Mouse (Mus musculus): ENCODE results near the gene Aco2. TPM values are rescaled to one million over a fixed set of nuclear protein-coding genes. Genes with fewer than 3 reads are reported as not detected.
A peak's percentile ranks its signal among the peaks of the same experiment; 100 is the strongest.

Gene Aco2
- total and polyA plus RNA-seq, 3 experiments, result 1,810 to 2,215 (median 2,076) TPM

DNA sequence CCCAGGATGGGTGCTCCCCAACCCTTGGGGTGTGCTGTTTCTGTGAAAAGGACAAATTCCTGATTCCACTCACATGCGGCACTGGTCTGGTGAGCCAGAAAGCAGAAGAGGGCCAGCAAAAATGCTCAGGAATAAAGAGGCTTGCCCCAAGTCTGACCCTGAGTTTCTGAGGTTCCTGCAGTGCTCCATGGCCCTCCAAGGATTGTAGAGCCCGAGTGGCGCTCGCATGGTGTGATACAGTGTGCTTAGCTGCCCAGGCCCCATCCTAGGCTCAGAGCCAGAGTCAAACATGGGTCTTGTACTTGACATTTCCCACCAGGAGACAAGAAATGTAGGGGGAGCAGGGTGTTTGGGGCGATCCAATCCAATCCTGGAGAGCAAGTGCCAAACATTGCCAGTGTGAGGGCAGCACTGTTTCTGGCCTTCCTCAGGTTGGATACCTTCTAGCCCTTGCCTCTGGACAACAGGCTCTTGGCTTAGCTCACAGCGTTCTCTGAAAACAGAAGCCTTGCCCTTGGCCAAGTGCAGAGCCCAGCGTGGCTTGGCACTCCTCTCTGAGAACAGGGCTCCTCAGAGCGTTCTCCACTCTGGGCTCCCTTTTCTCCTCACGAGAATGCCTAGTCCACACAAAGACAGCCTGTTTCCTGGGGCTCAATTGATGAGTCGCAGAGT lies 48.6 kb downstream of the Aco2 start:
- Histone ChIP-seq H3K27ac (no peak overlapping the region), H3K4me3 (no peak overlapping the region), H3K79me2 (replicated peaks; ENCODE audit: control insufficient read depth, insufficient read depth, low read length) (no peaks in the 10 kb centered on the region), H3K36me3 (ENCODE audit: control insufficient read depth, insufficient read depth, low read length) (no peaks in the 10 kb centered on the region), H3K4me1 (ENCODE audit: control insufficient read depth, insufficient read depth, low read length) (peaks cover 5% of the 10 kb centered on the region), H3K9ac (ENCODE audit: low read depth, low read length) (no peak overlapping the region), H3K27me3 (ENCODE audit: control insufficient read depth, insufficient read depth, low read length) (no peaks in the 10 kb centered on the region)
- WGBS, result 73% methylated on average over 10 of the region's 10 CpGs
- TF ChIP-seq EP300 (IDR thresholded peaks at IDR 0.05; ENCODE audit: insufficient read depth, low read depth, low read length) (no peak), POLR2A (IDR thresholded peaks at IDR 0.05; ENCODE audit: insufficient read depth, low read depth, low read length) (no peak), CTCF (IDR thresholded peaks at IDR 0.05) (no peak)
- intact Hi-C loops (cut with DNase I), result loop anchor here (10.0 kb wide), 1 partner anchor 204 kb away; the partner anchor contains the start of gene Ccdc134
- no peak for DNase-seq

DNA sequence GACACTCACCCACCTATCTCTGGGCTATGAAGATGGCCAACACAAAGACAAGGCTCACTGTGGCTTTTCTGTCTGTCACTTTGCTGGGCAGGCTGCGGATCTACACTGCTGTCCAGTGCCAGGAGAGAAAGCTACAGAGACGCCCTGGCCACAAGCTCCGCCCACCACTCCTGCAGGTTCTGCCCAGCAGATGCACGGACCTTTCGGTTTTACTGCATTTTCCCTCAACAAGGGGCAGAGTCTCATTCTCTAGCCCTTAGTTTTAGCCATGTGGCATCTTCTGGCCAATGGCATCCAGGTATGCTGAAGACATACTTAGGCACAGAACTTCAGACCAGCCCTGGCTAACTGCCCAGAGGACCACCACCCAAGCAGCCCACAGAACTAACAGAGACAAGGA lies 49.1 kb downstream of the Aco2 start:
- Histone ChIP-seq H3K27ac (no peak overlapping the region), H3K4me1 (ENCODE audit: control insufficient read depth, insufficient read depth, low read length) (peaks cover 5% of the 10 kb centered on the region), H3K4me3 (no peak overlapping the region), H3K27me3 (ENCODE audit: control insufficient read depth, insufficient read depth, low read length) (no peaks in the 10 kb centered on the region), H3K9ac (ENCODE audit: low read depth, low read length) (no peak overlapping the region), H3K36me3 (ENCODE audit: control insufficient read depth, insufficient read depth, low read length) (no peaks in the 10 kb centered on the region), H3K79me2 (replicated peaks; ENCODE audit: control insufficient read depth, insufficient read depth, low read length) (no peaks in the 10 kb centered on the region)
- TF ChIP-seq EP300 (IDR thresholded peaks at IDR 0.05; ENCODE audit: insufficient read depth, low read depth, low read length) (no peak), CTCF (IDR thresholded peaks at IDR 0.05) (no peak), POLR2A (IDR thresholded peaks at IDR 0.05; ENCODE audit: insufficient read depth, low read depth, low read length) (no peak)
- DNase-seq, result no peak
- intact Hi-C loops (cut with DNase I), result loop anchor here (10.0 kb wide), 1 partner anchor 204 kb away; the partner anchor contains the start of gene Ccdc134
- 58% methylated on average over 5 of the region's 5 CpGs for WGBS

DNA sequence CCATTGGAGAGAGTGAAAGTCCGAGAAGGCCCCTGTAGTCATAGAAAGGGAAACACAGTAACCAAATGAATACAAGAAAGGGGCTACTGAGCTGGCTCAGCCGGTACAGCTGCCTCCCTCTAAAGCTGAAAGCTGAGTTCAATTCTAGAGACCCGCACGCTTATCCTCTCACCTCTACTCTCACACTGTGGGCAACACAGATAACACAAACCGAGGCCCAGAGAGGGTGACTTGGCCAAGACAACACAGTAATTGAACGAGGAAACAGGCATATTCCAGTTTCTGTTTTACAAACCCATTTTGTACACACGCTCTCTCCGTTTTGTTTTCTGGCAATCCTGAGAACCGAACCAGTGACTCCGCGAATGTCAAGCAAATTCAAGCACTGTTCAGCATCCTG lies 52.8 kb downstream of the Aco2 start:
- 85% methylated on average over 11 of the region's 11 CpGs for WGBS

DNA sequence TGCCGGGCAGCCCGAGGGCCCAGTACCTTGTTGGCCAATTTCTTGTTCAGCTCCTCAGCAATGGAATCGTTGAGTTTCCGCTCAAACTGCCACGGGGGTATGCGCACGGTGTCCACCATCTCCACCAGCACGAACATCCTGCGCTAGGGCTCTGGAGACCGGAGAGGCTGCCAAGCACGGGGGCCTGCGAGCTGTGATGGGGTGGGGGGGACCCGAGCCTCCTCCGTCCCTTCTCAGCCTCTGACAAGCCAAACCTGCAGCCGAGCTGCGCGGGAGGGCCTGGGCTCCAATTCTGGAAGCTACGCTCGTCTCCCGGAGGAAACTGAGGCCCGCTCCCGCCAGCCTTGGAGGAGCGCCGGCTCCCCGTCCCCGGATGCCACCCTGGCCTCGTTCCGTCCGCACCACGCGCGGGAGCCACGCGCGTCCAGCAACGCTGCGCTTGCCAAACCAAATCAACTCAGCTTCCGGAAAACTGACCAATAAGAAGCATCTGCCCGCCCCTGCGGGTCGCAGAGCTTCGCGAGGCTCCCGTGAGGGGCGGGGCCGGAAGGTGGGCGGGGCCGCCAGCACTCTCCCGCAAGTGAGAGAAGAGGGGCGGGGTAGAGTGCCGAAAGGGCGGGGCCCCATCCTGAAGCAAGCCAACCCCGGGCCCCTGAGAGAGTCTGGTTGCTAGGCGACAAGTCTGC lies 53.8 kb downstream of the Aco2 start, which contains the start of gene Polr3h:
TSS of gene Polr3h (minus strand) at position 481 of the 686 bp plus-strand sequence.
- H3K27ac ChIP-seq, result peak within 1 kb of the TSS; percentile 53

More for the DNA sequence above, 52.8 kb downstream of the Aco2 start:
- TF ChIP-seq CTCF (IDR thresholded peaks at IDR 0.05) (no peak), POLR2A (IDR thresholded peaks at IDR 0.05; ENCODE audit: insufficient read depth, low read depth, low read length) (no peak)
- Histone ChIP-seq H3K79me2 (replicated peaks; ENCODE audit: control insufficient read depth, insufficient read depth, low read length) (no peaks in the 10 kb centered on the region), H3K4me1 (ENCODE audit: control insufficient read depth, insufficient read depth, low read length) (peaks cover 7% of the 10 kb centered on the region), H3K27me3 (ENCODE audit: control insufficient read depth, insufficient read depth, low read length) (no peaks in the 10 kb centered on the region), H3K4me3 (peak overlapping the region; percentile 66; the same call in 1 of the 2 replicates), H3K9ac (ENCODE audit: low read depth, low read length) (no peak overlapping the region), H3K27ac (no peak overlapping the region), H3K36me3 (ENCODE audit: control insufficient read depth, insufficient read depth, low read length) (no peaks in the 10 kb centered on the region)
- intact Hi-C loops (cut with DNase I), result loop anchor here (2.0 to 10.0 kb wide), 2 partner anchors 54 to 200 kb away; partner anchors contain the start of genes Ccdc134 and Phf5a
- no peak for DNase-seq

DNA sequence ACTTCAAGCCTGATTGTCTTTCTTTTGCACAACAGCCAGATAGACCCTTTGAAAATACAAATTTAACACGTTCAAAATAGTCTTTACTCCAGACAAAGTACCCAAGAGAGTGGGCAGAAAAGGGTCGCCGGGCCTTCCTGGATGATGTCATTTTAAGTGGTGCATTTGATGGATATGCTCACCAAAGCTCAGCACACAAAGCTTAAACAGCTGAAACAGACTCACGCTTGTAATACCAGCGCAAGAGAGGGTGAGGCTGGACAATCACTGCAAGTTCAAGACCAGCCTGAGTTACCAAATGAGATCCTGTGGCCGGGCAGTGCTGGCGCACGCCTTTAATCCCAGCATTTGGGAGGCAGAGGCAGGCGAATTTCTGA lies 54.3 kb downstream of the Aco2 start:
- Histone ChIP-seq H3K9ac (ENCODE audit: low read depth, low read length) (no peak overlapping the region), H3K4me1 (ENCODE audit: control insufficient read depth, insufficient read depth, low read length) (peaks cover 6% of the 10 kb centered on the region), H3K27me3 (ENCODE audit: control insufficient read depth, insufficient read depth, low read length) (no peaks in the 10 kb centered on the region), H3K36me3 (ENCODE audit: control insufficient read depth, insufficient read depth, low read length) (no peaks in the 10 kb centered on the region), H3K4me3 (no peak overlapping the region; the same call in 1 of the 2 replicates), H3K79me2 (replicated peaks; ENCODE audit: control insufficient read depth, insufficient read depth, low read length) (no peaks in the 10 kb centered on the region), H3K27ac (no peak overlapping the region)
- DNase-seq, result no peak
- TF ChIP-seq POLR2A (IDR thresholded peaks at IDR 0.05; ENCODE audit: insufficient read depth, low read depth, low read length) (no peak), CTCF (IDR thresholded peaks at IDR 0.05) (no peak), EP300 (IDR thresholded peaks at IDR 0.05; ENCODE audit: insufficient read depth, low read depth, low read length) (no peak)
- intact Hi-C loops (cut with DNase I), result loop anchor here (1.0 to 10.0 kb wide), 2 partner anchors 34 to 198 kb away; partner anchors contain the start of genes Ccdc134 and Pmm1
- WGBS, result 41% methylated on average over 9 of the region's 9 CpGs

More for the DNA sequence above, 53.8 kb downstream of the Aco2 start, which contains the start of gene Polr3h:
- peak; percentile 94 to 95 for DNase-seq
- intact Hi-C loops (cut with DNase I), result loop anchor here (1.0 to 10.0 kb wide), 3 partner anchors 34 to 199 kb away; partner anchors contain the start of genes Ccdc134, Phf5a and Pmm1
- Histone ChIP-seq H3K27me3 (ENCODE audit: control insufficient read depth, insufficient read depth, low read length) (no peaks in the 10 kb centered on the region), H3K36me3 (ENCODE audit: control insufficient read depth, insufficient read depth, low read length) (no peaks in the 10 kb centered on the region), H3K4me3 (peak within 1 kb of the TSS; percentile 66), H3K9ac (ENCODE audit: low read depth, low read length) (peak within 1 kb of the TSS; percentile 73), H3K4me1 (ENCODE audit: control insufficient read depth, insufficient read depth, low read length) (peaks cover 6% of the 10 kb centered on the region), H3K79me2 (replicated peaks; ENCODE audit: control insufficient read depth, insufficient read depth, low read length) (no peaks in the 10 kb centered on the region)
- WGBS, result under 1% methylated on average over 54 of the region's 54 CpGs
- 0 out of 2 replicates have a peak, but pooled peaks have one; percentile 45 for TF ChIP-seq POLR2A (IDR thresholded peaks at IDR 0.05; ENCODE audit: insufficient read depth, low read depth, low read length)
- TF ChIP-seq EP300 (IDR thresholded peaks at IDR 0.05; ENCODE audit: insufficient read depth, low read depth, low read length), result 0 out of 2 replicates have a peak, but pooled peaks have one; percentile 3
- TF ChIP-seq CTCF (IDR thresholded peaks at IDR 0.05), result no peak

All from heart, adult 2 months (tissue).